Mouse (Mus musculus) ES-E14 (cell line): Measurements from ENCODE around the gene Ankrd12.

Experiments used
- CHD2 ChIP-seq: IDR thresholded peaks from 2 replicates; pipeline ENCODE4 v1.6.1; 2014; ENCODE audit warnings: mild to moderate bottlenecking, low read depth, low read length, inconsistent platforms
- HCFC1 ChIP-seq: IDR thresholded peaks from 2 replicates; pipeline ENCODE4 v1.6.1; 2012; ENCODE audit warnings: low read length, inconsistent platforms, borderline replicate concordance; ENCODE audit not compliant: insufficient read depth
- MAFK ChIP-seq: IDR thresholded peaks from 2 replicates; pipeline ENCODE4 v1.6.1; 2014; ENCODE audit warnings: mild to moderate bottlenecking, low read depth, low read length, inconsistent platforms; ENCODE audit not compliant: insufficient read depth
- ZC3H11A ChIP-seq: IDR thresholded peaks from 2 replicates; pipeline ENCODE4 v1.6.1; 2012; ENCODE audit warnings: low read depth, mild to moderate bottlenecking, inconsistent platforms, low read length, borderline replicate concordance

- no peak for TF ChIP-seq MAFK
- no peak for TF ChIP-seq HCFC1
- TF ChIP-seq ZC3H11A: no peak
- no peak for TF ChIP-seq CHD2
Observed at GRCm38 (mm10) chr17:65927077-65927476, 149.8 kb downstream of the Ankrd12 start.
